Mouse (Mus musculus) spleen, adult 2 months (tissue): Measurements from ENCODE around the gene Gosr1. TPM values are rescaled to one million over a fixed set of nuclear protein-coding genes. Genes with fewer than 3 reads are reported as not detected.
"Not testable (repeated sequence)": the region's sequence is repeated elsewhere in the genome, so short reads cannot be mapped to it uniquely, and the experiment has no call there.

ENCODE experiments used
- DNase-seq, 2 experiments: peaks; one replicate each; pipeline versions ENCODE4 v3.0.0 to v3.0.0-alpha.2; 2012 to 2021; ENCODE audit warnings: low spot score in 2 of 2, low read depth in 1 of 2
- H3K27ac ChIP-seq: fragments of 200-500 bp; 2 replicates; pipeline ENCODE4 v1.5.1; 2012; ENCODE audit warnings: low read length, inconsistent platforms; ENCODE audit not compliant: insufficient read depth
- H3K27me3 ChIP-seq: fragments of 200-500 bp; 2 replicates; pipeline ENCODE4 v1.6.1; 2012; ENCODE audit warnings: mild to moderate bottlenecking, moderate library complexity, low read length, inconsistent platforms; ENCODE audit not compliant: control insufficient read depth, insufficient read depth
- H3K36me3 ChIP-seq: fragments of 200-500 bp; 2 replicates; pipeline ENCODE4 v1.6.1; 2012; ENCODE audit warnings: mild to moderate bottlenecking, low read length, inconsistent platforms; ENCODE audit not compliant: control insufficient read depth, insufficient read depth
- H3K4me1 ChIP-seq: fragments of 200-500 bp; 2 replicates; pipeline ENCODE4 v1.6.1; 2011; ENCODE audit warnings: inconsistent platforms; ENCODE audit not compliant: control insufficient read depth, insufficient read depth, insufficient read length
- H3K4me3 ChIP-seq: fragments of 200-500 bp; 2 replicates; pipeline ENCODE4 v1.5.1; 2011; ENCODE audit warnings: mild to moderate bottlenecking, inconsistent platforms; ENCODE audit not compliant: insufficient read depth, insufficient read length; ENCODE audit errors: extremely low read depth
- CTCF ChIP-seq: fragments of 200-500 bp; IDR thresholded peaks from 2 replicates; pipeline ENCODE4 v1.5.1; 2011; ENCODE audit warnings: mild to moderate bottlenecking, inconsistent platforms; ENCODE audit not compliant: insufficient read depth, insufficient read length, insufficient replicate concordance; ENCODE audit errors: extremely low read depth
- POLR2A ChIP-seq: fragments of 200-500 bp; IDR thresholded peaks from 2 replicates; pipeline ENCODE4 v1.6.1; 2011; ENCODE audit warnings: low read depth, low read length, inconsistent platforms
- WGBS: fragments of 180-500 bp; shearing (Covaris S2); methylation state at CpG from one replicate; pipeline ENCODE4 v1.1.7; 2018; 5-methylcytosine and 5-hydroxymethylcytosine counted together
- polyA plus RNA-seq: library from polyadenylated mRNA; depleted of rRNA; stranded (reverse); fragments of >200 nt; gene quantifications from 2 replicates; pipeline ENCODE4 v1.2.3, GENCODE M21; 2012; rRNA removed

Gosr1 gene
- 11.8 and 12.2 TPM in 2 replicates for polyA plus RNA-seq

DNA sequence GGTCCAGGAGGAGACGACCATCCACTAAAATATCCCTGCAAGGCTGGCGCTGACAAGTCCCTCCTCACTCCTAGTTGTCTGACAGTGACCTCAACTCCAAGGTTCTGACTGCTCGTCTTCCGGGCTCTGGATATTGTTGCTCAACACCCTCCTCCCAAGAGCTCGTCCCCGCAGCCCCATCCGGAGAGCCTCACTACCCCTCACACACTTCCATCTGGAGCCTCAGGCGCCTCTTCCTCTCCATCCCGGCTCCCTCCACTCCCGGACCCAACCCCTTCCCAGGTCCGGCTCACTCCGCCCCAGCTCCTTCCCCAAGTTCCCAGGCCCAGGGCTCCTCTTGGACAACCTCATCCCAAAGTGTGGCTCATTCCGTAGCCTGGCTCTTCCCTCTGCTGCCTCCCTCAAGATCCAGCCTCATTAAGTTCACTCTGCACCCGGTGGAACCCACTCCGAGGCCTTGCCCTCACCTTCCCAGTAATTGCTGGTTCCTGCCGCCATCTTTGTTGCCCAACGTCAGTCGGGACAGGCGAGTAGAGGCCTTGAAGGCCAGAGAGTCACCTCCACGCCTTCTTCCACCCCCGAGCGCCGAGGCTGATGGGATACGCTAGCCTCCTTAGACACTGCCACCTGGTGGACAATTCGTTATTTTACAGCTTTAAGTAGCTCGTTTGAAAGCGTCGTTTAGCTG, at the start of gene Gosr1:
Gene Gosr1, minus strand, starts transcription at position 527 of the 688 bp plus-strand sequence.
- Histone ChIP-seq H3K27ac (peak within 1 kb of the TSS; percentile 69), H3K4me1 (no peaks in the 10 kb centered on the region), H3K4me3 (peak within 1 kb of the TSS; percentile 87), H3K27me3 (no peaks in the 10 kb centered on the region), H3K36me3 (peaks cover 5% of the 10 kb centered on the region)
- TF ChIP-seq CTCF (peak; percentile 80; the same call in 1 of the 2 replicates), POLR2A (peak; percentile 53)
- peak; percentile 85 to 94 for DNase-seq
- WGBS, result under 1% methylated on average over 28 of the region's 28 CpGs

DNA sequence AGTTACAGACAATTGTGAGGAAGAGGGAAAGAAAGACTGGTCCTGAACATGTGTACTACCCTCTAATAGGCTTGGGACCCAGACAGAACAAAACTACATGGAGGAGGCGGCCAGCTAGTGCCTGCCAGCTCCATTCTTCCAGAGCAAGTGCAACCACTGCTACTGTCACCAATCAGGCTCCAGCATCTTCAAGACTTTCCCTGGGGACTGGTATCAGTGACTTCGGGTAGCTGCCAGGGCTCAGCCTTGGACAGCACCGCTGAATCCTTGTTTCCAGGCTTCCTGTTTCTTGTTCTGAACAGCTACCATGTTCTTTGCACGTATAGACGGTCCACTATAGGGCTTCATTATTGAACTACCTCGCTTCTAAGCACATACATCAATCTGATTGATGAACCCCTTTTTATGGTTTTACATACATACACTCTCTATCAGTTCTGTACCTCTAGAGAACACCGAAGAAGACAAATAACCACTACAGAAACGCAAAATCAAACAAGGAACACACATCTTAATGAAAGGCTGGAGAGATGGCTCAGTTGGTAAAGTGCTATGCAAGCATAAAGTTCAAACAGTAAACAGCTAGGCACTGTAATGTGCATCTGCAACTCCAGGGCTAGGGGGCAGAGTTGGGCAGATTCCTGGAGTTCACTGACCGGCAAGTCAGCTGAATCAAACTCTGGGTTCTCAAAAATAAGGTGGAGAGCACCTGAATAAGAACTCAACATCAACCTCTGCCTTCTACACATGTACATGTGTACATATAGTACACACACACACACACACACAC, 47.5 kb upstream of the Gosr1 start:
- H3K36me3 ChIP-seq, result no peaks in the 10 kb centered on the region
- no peak for TF ChIP-seq CTCF
- TF ChIP-seq POLR2A, result no peak
- H3K27ac ChIP-seq, result no peak overlapping the region
- no peaks in the 10 kb centered on the region for H3K27me3 ChIP-seq
- H3K4me1 ChIP-seq, result no peaks in the 10 kb centered on the region; the same call in 1 of the 2 replicates
- DNase-seq, result no peak
- H3K4me3 ChIP-seq, result no peak overlapping the region
- WGBS, result 90% methylated on average over 9 of the region's 9 CpGs

DNA sequence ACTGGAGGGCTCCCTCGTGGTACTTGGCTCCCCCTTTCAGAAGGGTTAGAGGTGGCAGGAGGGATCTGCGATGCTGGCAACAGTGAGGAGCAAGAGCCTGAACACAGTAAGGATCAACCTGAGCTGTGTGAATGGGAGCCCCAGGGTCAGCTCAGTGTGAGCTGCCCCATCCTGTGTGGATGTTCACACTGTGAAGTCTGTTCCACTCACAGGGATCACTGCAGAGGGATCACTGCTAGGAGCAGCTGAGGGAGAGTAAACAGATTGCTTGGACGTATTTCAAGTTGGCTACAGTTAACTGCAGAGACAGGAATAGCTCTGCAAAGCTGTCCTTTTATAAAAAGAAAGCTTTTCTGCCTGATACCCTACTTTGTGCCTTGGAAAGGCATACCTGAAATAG, 46.1 kb upstream of the Gosr1 start:
- no peaks in the 10 kb centered on the region for H3K27me3 ChIP-seq
- H3K4me3 ChIP-seq, result no peak overlapping the region
- TF ChIP-seq CTCF, result no peak
- no peak for TF ChIP-seq POLR2A
- H3K27ac ChIP-seq, result no peak overlapping the region
- WGBS, result 70% methylated on average over 3 of the region's 3 CpGs
- no peaks in the 10 kb centered on the region for H3K36me3 ChIP-seq
- no peaks in the 10 kb centered on the region for H3K4me1 ChIP-seq
- no peak for DNase-seq

DNA sequence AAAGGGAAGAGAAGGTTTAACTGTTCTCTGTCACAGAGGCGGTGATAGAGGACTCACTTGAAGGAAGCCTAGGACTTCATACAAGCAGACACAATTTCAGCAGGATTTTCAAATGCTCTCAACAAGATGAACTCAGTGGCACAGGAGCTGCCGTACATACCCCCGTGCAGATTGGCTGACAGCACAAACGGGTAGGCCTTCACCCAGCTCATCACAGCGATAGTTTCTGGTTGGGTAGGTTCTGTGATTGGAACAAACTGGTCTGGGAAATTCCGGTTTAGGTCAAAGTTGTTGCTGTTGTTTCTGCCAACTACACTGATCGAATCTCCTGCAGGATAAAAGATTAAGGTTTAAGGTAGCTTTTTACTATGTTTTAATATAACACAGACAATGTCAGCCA, 45.2 kb upstream of the Gosr1 start:
- Histone ChIP-seq H3K36me3 (no peaks in the 10 kb centered on the region), H3K4me3 (no peak overlapping the region), H3K4me1 (no peaks in the 10 kb centered on the region), H3K27me3 (no peaks in the 10 kb centered on the region), H3K27ac (no peak overlapping the region)
- no peak for DNase-seq
- TF ChIP-seq POLR2A (no peak), CTCF (no peak)
- 88% methylated on average over 7 of the region's 7 CpGs for WGBS

DNA sequence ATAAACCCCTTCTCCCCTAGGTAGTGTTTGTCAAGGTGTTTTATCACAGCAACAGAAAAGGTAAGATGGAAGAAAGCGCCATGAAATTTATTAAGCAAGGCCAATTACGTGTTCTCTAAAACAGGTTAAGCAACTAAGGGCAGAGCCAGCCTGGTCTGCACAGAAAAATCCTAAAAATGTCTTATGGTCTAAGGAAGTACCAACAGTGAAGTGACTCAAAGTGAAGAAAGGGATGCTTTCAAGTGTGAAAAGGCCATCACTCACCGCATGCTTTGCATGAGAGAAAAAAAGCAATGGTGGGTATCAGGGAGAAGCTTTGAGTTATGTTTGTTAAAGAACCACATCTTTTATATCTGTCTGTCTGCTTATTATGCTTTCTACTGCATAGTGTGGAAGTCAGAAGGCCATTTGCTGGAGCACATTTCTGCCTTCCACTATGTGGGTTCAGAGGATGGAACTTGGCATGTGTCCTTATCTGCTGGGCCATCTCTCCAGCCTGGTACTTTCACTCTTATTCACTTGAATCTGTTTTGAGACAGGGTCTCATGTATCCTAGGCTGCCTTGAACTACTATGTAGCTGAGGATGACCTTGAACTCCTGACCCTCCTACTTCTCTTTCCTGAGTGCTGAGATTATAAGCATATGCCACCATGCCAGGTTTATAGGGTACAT, 43.8 kb upstream of the Gosr1 start:
- no peak overlapping the region for H3K4me3 ChIP-seq
- H3K27me3 ChIP-seq, result no peaks in the 10 kb centered on the region
- no peaks in the 10 kb centered on the region for H3K4me1 ChIP-seq
- no peak overlapping the region for H3K27ac ChIP-seq
- 88% methylated on average over 3 of the region's 3 CpGs for WGBS
- TF ChIP-seq CTCF, result no peak
- TF ChIP-seq POLR2A, result no peak
- no peaks in the 10 kb centered on the region for H3K36me3 ChIP-seq
- DNase-seq, result no peak

DNA sequence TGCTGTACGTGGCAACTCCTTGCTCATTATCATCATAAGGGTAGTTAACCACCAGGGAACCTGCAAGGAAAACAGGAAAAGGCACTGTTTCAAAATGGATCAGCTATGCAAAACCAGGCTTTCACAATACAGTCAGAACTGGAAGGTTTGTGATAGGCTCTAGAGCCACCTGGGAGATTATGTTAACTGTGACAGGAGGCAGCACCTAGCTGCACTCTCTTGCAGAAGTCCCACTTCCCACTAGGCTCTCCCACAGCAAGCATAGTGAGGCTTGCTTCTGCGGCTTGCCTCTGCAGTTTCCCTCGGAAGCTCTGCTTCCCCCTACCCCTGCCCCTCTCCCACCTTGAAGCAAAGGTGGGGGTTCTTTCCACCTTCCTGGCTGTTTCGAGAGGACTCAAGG, 42.6 kb upstream of the Gosr1 start:
- Histone ChIP-seq H3K36me3 (no peaks in the 10 kb centered on the region), H3K27ac (no peak overlapping the region), H3K4me3 (no peak overlapping the region), H3K4me1 (no peaks in the 10 kb centered on the region), H3K27me3 (no peaks in the 10 kb centered on the region)
- 78% methylated on average over 4 of the region's 4 CpGs for WGBS
- TF ChIP-seq POLR2A (no peak), CTCF (no peak)
- DNase-seq, result no peak

DNA sequence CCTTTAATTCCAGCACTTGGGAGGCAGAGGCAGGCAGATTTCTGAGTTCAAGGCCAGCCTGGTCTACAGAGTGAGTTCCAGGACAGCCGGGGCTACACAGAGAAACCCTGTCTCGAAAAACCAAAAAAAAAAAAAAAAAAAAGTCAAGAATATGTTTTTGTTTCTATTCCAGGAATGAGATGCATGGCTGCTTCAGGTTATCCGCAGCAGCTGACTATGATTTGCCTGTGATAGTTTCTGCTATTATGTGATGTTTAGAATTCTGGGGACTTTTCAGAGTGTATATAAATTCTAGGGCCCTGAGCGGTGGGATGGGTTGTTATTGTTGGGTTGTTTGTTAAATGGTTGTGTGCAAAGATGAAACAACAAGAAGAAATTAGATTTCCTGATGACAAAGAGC, 41.7 kb upstream of the Gosr1 start:
- not testable (repeated sequence) for H3K4me1 ChIP-seq, H3K36me3 ChIP-seq, H3K27me3 ChIP-seq, DNase-seq, H3K4me3 ChIP-seq, H3K27ac ChIP-seq
- WGBS, result 77% methylated on average over 4 of the region's 4 CpGs
